ENCODE assay signal across 10 mouse cellular contexts in genomic region chr7:67619836-67620235, GRCm38 (mm10). TPM values are rescaled to one million over a fixed set of nuclear protein-coding genes. Genes with fewer than 3 reads are reported as not detected.
A peak's percentile ranks its signal among the peaks of the same experiment; 100 is the strongest.
DNase-seq lines count a peak whose midpoint lies in the region; ATAC-seq and TF ChIP-seq lines count a peak whose summit lies in the region.
"Had no signal": no experiment of that assay in that cellular context is flagged by ENCODE, and none has a peak within 500 bp of the region (broad histone marks: within the 10 kb centered on the region; RNA-seq: fewer than 3 reads in every experiment).

No protein-coding gene starts in this region.

- whole genome bisulfite sequencing in embryonic facial prominence, embryonic 11.5 days: 79% methylated on average over 4 of the region's 4 CpGs
- WGBS in embryonic facial prominence, embryonic 10.5 days: 80% methylated on average over 4 of the region's 4 CpGs
- WGBS in liver, embryonic 11.5 days: 75% methylated on average over 4 of the region's 4 CpGs

- no peaks in the 10 kb centered on the region for H3K9me3 ChIP-seq in embryonic facial prominence, embryonic 11.5 days (replicated peaks; ENCODE audit: control insufficient read depth, low read length)
- H3K9me3 ChIP-seq in embryonic facial prominence, embryonic 10.5 days: no peaks in the 10 kb centered on the region
- H3K9me3 ChIP-seq in CH12.LX (replicated peaks; ENCODE audit: low read length): no peaks in the 10 kb centered on the region
- no peaks in the 10 kb centered on the region for H3K9me3 ChIP-seq in liver, embryonic 11.5 days (ENCODE audit: control insufficient read depth, low read length)
- H3K9me3 ChIP-seq: embryonic facial prominence, embryonic 13.5 days had no signal

- DNase-seq in embryonic facial prominence, embryonic 11.5 days (ENCODE audit: low spot score): peak; percentile 39
- DNase-seq in embryonic facial prominence, embryonic 10.5 days (ENCODE audit: low spot score): no peak
- DNase-seq in layer of hippocampus, adult 2 months (ENCODE audit: low spot score in 2 of 2): no peak
- no peak for DNase-seq in layer of hippocampus, postnatal 25 days (ENCODE audit: extremely low spot score in 1 of 2, low spot score in 1 of 2)
- DNase-seq in CH12.LX (ENCODE audit: extremely low read depth): peak; percentile 86
- DNase-seq in embryo, embryonic 11 days: peak; percentile 34
- no peak for DNase-seq in adrenal gland, adult 2 months
- DNase-seq in liver, embryonic 11.5 days (ENCODE audit: low spot score): no peak

- peak; percentile 60; the same call in 1 of the 2 replicates for TF ChIP-seq EP300 in CH12.LX (IDR thresholded peaks at IDR 0.05; ENCODE audit: low read length)

- peak; percentile 94 for TF ChIP-seq RAD21 in CH12.LX (IDR thresholded peaks at IDR 0.05; ENCODE audit: low read depth, low read length)

- in situ Hi-C loops in CH12.LX (cut with MboI; ENCODE audit: low pct_ligation_motif_present, low pct_unique_long_range_greater_than_20kb, low sequenced_read_pairs): no loop called here

- no peak overlapping the region for H3K27ac ChIP-seq in embryonic facial prominence, embryonic 11.5 days (replicated peaks; ENCODE audit: low read depth, low read length)
- no peak overlapping the region for H3K27ac ChIP-seq in embryonic facial prominence, embryonic 10.5 days (replicated peaks)
- no peak overlapping the region for H3K27ac ChIP-seq in layer of hippocampus, adult 2 months
- peak overlapping the region; percentile 62; the same call in 1 of the 2 replicates for H3K27ac ChIP-seq in CH12.LX (ENCODE audit: insufficient read depth, low read depth)
- H3K27ac ChIP-seq in liver, embryonic 11.5 days (ENCODE audit: low read depth, low read length): no peak overlapping the region
- H3K27ac ChIP-seq: embryonic facial prominence, embryonic 13.5 days had no signal

- ATAC-seq in embryonic facial prominence, embryonic 11.5 days (replicated peaks; ENCODE audit: insufficient number of reproducible peaks, low FRiP score, low TSS enrichment, low read depth): no peak
- ATAC-seq in liver, embryonic 11.5 days (replicated peaks; ENCODE audit: low FRiP score): no peak
- ATAC-seq: CD4-positive, CD25-positive, alpha-beta regulatory T cell, adult 4 months had no signal

- peak; percentile 46; the same call in 1 of the 2 replicates for TF ChIP-seq POLR2A in CH12.LX (IDR thresholded peaks at IDR 0.05; ENCODE audit: low read depth, low read length)

- TF ChIP-seq CTCF in layer of hippocampus, adult 2 months (conservative IDR thresholded peaks at IDR 0.05): peak; percentile 71
- peak in 1 of 2 experiments; percentile 91; a peak in 2 of 4 replicates for TF ChIP-seq CTCF in CH12.LX (conservative IDR thresholded peaks at IDR 0.05 in 1 of 2, IDR thresholded peaks at IDR 0.05 in 1 of 2; ENCODE audit: low read depth in 2 of 2, low read length in 2 of 2)

- peaks cover 10% of the 10 kb centered on the region; the same call in 1 of the 2 replicates for H3K79me2 ChIP-seq in CH12.LX (replicated peaks; ENCODE audit: control insufficient read depth, extremely low read depth, insufficient read depth, poor library complexity, severe bottlenecking)

- H3K4me1 ChIP-seq in embryonic facial prominence, embryonic 11.5 days (ENCODE audit: control insufficient read depth, insufficient read depth, low read length): no peaks in the 10 kb centered on the region
- peaks cover 13% of the 10 kb centered on the region for H3K4me1 ChIP-seq in embryonic facial prominence, embryonic 10.5 days
- H3K4me1 ChIP-seq in CH12.LX (ENCODE audit: control insufficient read depth in 1 of 2, insufficient read depth in 2 of 2): peaks cover 4 to 40% of the 10 kb centered on the region in 2 experiments
- no peaks in the 10 kb centered on the region for H3K4me1 ChIP-seq in liver, embryonic 11.5 days (replicated peaks; ENCODE audit: control insufficient read depth, insufficient read depth, low read length)

- H3K27me3 ChIP-seq in embryonic facial prominence, embryonic 11.5 days (ENCODE audit: control insufficient read depth, insufficient read depth, low read length): no peaks in the 10 kb centered on the region
- H3K27me3 ChIP-seq in embryonic facial prominence, embryonic 10.5 days (replicated peaks; ENCODE audit: low read depth, poor library complexity, severe bottlenecking): no peaks in the 10 kb centered on the region
- H3K27me3 ChIP-seq in CH12.LX (replicated peaks): no peaks in the 10 kb centered on the region
- no peaks in the 10 kb centered on the region for H3K27me3 ChIP-seq in liver, embryonic 11.5 days (replicated peaks; ENCODE audit: control insufficient read depth, insufficient read depth, low read length)
- H3K27me3 ChIP-seq: embryonic facial prominence, embryonic 13.5 days had no signal

- H3K9ac ChIP-seq in embryonic facial prominence, embryonic 11.5 days (replicated peaks; ENCODE audit: low read length): no peak overlapping the region
- H3K9ac ChIP-seq in CH12.LX (ENCODE audit: insufficient read depth, low read depth): peak overlapping the region; percentile 91
- H3K9ac ChIP-seq in liver, embryonic 11.5 days (ENCODE audit: low read depth, low read length): no peak overlapping the region
- H3K9ac ChIP-seq: embryonic facial prominence, embryonic 13.5 days had no signal

- H3K36me3 ChIP-seq in embryonic facial prominence, embryonic 11.5 days (replicated peaks; ENCODE audit: control insufficient read depth, insufficient read depth, low read depth, low read length): no peaks in the 10 kb centered on the region
- no peaks in the 10 kb centered on the region for H3K36me3 ChIP-seq in embryonic facial prominence, embryonic 10.5 days (replicated peaks)
- peaks cover 11 to 25% of the 10 kb centered on the region in 2 experiments for H3K36me3 ChIP-seq in CH12.LX (replicated peaks in 1 of 2; ENCODE audit: control insufficient read depth in 1 of 2, insufficient read depth in 1 of 2, low read length in 1 of 2)
- H3K36me3 ChIP-seq in liver, embryonic 11.5 days (ENCODE audit: control insufficient read depth, insufficient read depth, low read length): no peaks in the 10 kb centered on the region
- H3K36me3 ChIP-seq: embryonic facial prominence, embryonic 13.5 days had no signal

- dilution Hi-C loops in CH12.LX (cut with MboI; ENCODE audit: extremely low pct_ligation_motif_present, extremely low pct_unique_long_range_greater_than_20kb, low sequenced_read_pairs): no loop called here

- H3K4me3 ChIP-seq in embryonic facial prominence, embryonic 11.5 days (ENCODE audit: low read depth, low read length): no peak overlapping the region
- H3K4me3 ChIP-seq in embryonic facial prominence, embryonic 10.5 days: no peak overlapping the region
- H3K4me3 ChIP-seq in layer of hippocampus, adult 2 months: no peak overlapping the region
- H3K4me3 ChIP-seq in CH12.LX (replicated peaks in 1 of 3; ENCODE audit: low read depth in 2 of 3, low read length in 2 of 3, poor library complexity in 1 of 3): peak overlapping the region; percentile 46 to 51 (median 50)
- no peak overlapping the region for H3K4me3 ChIP-seq in liver, embryonic 11.5 days (ENCODE audit: low read depth, low read length)
- H3K4me3 ChIP-seq: embryonic facial prominence, embryonic 13.5 days had no signal

- H3K4me2 ChIP-seq in embryonic facial prominence, embryonic 11.5 days (ENCODE audit: low read depth, low read length): no peak overlapping the region
- H3K4me2 ChIP-seq in CH12.LX (ENCODE audit: insufficient read depth, low read depth, poor library complexity, severe bottlenecking): peak overlapping the region; percentile 67
- no peak overlapping the region for H3K4me2 ChIP-seq in liver, embryonic 11.5 days
- H3K4me2 ChIP-seq: embryonic facial prominence, embryonic 13.5 days had no signal

TF ChIP-seq in CH12.LX, 34 proteins besides CTCF, POLR2A, EP300 and RAD21 (continues in another document):
- TF ChIP-seq HCFC1 (IDR thresholded peaks at IDR 0.05; ENCODE audit: low read depth, low read length) (peak; percentile 43), NELFE (IDR thresholded peaks at IDR 0.05; ENCODE audit: low read depth, low read length) (peak; percentile 62; the same call in 1 of the 2 replicates), CHD1 (IDR thresholded peaks at IDR 0.05; ENCODE audit: low read depth, low read length) (peak; percentile 100), ZC3H11A (IDR thresholded peaks at IDR 0.05; ENCODE audit: low read depth, low read length) (peak; percentile 77), BHLHE40 (IDR thresholded peaks at IDR 0.05; ENCODE audit: low read depth, low read length) (peak; percentile 49), USF1 (IDR thresholded peaks at IDR 0.05; ENCODE audit: low read depth, low read length) (no peak), MXI1 (IDR thresholded peaks at IDR 0.05; ENCODE audit: low read depth, low read length) (no peak; the same call in 1 of the 2 replicates), ELF1 (IDR thresholded peaks at IDR 0.05; ENCODE audit: low read depth, low read length) (0 out of 2 replicates have a peak, but pooled peaks have one; percentile 15), MAZ (IDR thresholded peaks at IDR 0.05; ENCODE audit: low read depth, low read length) (0 out of 2 replicates have a peak, but pooled peaks have one; percentile 72), ZMIZ1 (IDR thresholded peaks at IDR 0.05; ENCODE audit: low read depth, low read length) (no peak)

RNA-seq across cellular contexts. Expression of gene Lrrc28, which starts 25.2 kb away (rescaled TPM):
- polyA plus RNA-seq in embryonic facial prominence, embryonic 11.5 days (2014; fragmentation: Nextera tagmentation; extraction: Ambion mirVana): 24.9 and 27.6 TPM in 2 replicates
- polyA plus RNA-seq in embryonic facial prominence, embryonic 10.5 days (2016; fragmentation: Nextera tagmentation; extraction: Ambion mirVana): 18.0 and 21.5 TPM in 2 replicates
- 10 to 100 TPM; 32.4 to 37.4 TPM for total RNA-seq in layer of hippocampus, adult 2 months (2021)
- total RNA-seq in layer of hippocampus, postnatal 25 days (2021): 10 to 100 TPM; 35.8 to 37.3 TPM
- 44.2 and 59.2 TPM in 2 replicates for total RNA-seq in CH12.LX (2012; rRNA removed)
- 57.1 and 63.5 TPM in 2 replicates for total RNA-seq in CH12.LX (2014; rRNA removed)
- polyA plus RNA-seq in CH12.LX (2012; ENCODE audit: insufficient read length, low read depth): 27.9 and 41.6 TPM in 2 replicates
- 10 to 100 TPM; 19.4 to 24.7 TPM for total RNA-seq in adrenal gland, adult 2 months (2021)
- 18.6 and 24.1 TPM in 2 replicates for polyA plus RNA-seq in adrenal gland, adult 2 months (2012; rRNA removed)
- polyA plus RNA-seq in liver, embryonic 11.5 days (2014; fragmentation: Nextera tagmentation; extraction: Ambion mirVana): 12.3 and 14.4 TPM in 2 replicates

RNA-seq across cellular contexts. Expression of gene Ttc23, which starts 27.4 kb away (rescaled TPM):
- polyA plus RNA-seq in embryonic facial prominence, embryonic 11.5 days (2014; fragmentation: Nextera tagmentation; extraction: Ambion mirVana): 46.8 and 58.3 TPM in 2 replicates
- 45.5 and 47.3 TPM in 2 replicates for polyA plus RNA-seq in embryonic facial prominence, embryonic 10.5 days (2016; fragmentation: Nextera tagmentation; extraction: Ambion mirVana)
- total RNA-seq in layer of hippocampus, adult 2 months (2021): 1 to 10 TPM; 4.6 to 7.9 TPM
- 1 to 10 TPM; 6.2 to 6.3 TPM for total RNA-seq in layer of hippocampus, postnatal 25 days (2021)
- total RNA-seq in CH12.LX (2012; rRNA removed) (0.89 and 1.6 TPM in 2 replicates), CH12.LX (2014; rRNA removed) (1.6 and 2.5 TPM in 2 replicates)
- 0.93 TPM in 2 replicates for polyA plus RNA-seq in CH12.LX (2012; ENCODE audit: insufficient read length, low read depth)
- 10 to 100 TPM; 26.8 to 30.1 TPM for total RNA-seq in adrenal gland, adult 2 months (2021)
- polyA plus RNA-seq in adrenal gland, adult 2 months (2012; rRNA removed): 4.9 and 5.1 TPM in 2 replicates
- polyA plus RNA-seq in liver, embryonic 11.5 days (2014; fragmentation: Nextera tagmentation; extraction: Ambion mirVana): 8.7 and 12.5 TPM in 2 replicates

Comparison
In these comparisons a context has a peak if more than half of its experiments do, and no peak if none do; other contexts are left out.
1. DNase-seq: peak in embryonic facial prominence, embryonic 11.5 days (single experiment), CH12.LX (single experiment) and embryo, embryonic 11 days (single experiment); none in embryonic facial prominence, embryonic 10.5 days (single experiment), layer of hippocampus, adult 2 months (0 of 2), layer of hippocampus, postnatal 25 days (0 of 2), adrenal gland, adult 2 months (single experiment) and liver, embryonic 11.5 days (single experiment).
2. H3K4me3 ChIP-seq: peak in CH12.LX (3 of 3); none in embryonic facial prominence, embryonic 11.5 days (single experiment), embryonic facial prominence, embryonic 10.5 days (single experiment), layer of hippocampus, adult 2 months (single experiment) and liver, embryonic 11.5 days (single experiment).